Mouse (Mus musculus) urinary bladder, postnatal 36 days (tissue): ENCODE results near the gene Asic2.

Experiments used
- DNase-seq, 2 experiments: peaks; one replicate each; pipeline ENCODE4 v3.0.0; 2022; ENCODE audit warnings: low spot score in 2 of 2, mixed read lengths in 1 of 2

The Asic2 gene

DNA sequence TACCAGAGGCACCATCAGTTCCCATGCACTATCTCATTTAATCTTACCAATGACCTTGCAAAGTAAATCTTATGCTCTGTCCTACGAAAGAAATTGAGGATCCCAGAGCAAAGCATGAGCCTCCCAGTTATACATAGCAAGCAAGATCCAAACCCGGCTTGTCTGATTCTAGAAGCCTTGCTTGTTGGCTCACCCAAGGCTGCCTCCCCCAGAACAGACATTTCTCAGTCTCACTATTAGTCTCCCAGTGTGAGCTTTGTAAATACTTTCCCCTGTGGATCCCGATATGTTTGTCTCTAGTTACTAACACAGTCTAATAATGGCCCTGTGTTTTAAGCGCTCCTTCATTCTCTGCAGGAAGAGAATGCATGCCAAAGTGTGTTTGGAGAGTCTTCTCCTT is 446.4 kb downstream of the Asic2 start:
- no peak for DNase-seq

DNA sequence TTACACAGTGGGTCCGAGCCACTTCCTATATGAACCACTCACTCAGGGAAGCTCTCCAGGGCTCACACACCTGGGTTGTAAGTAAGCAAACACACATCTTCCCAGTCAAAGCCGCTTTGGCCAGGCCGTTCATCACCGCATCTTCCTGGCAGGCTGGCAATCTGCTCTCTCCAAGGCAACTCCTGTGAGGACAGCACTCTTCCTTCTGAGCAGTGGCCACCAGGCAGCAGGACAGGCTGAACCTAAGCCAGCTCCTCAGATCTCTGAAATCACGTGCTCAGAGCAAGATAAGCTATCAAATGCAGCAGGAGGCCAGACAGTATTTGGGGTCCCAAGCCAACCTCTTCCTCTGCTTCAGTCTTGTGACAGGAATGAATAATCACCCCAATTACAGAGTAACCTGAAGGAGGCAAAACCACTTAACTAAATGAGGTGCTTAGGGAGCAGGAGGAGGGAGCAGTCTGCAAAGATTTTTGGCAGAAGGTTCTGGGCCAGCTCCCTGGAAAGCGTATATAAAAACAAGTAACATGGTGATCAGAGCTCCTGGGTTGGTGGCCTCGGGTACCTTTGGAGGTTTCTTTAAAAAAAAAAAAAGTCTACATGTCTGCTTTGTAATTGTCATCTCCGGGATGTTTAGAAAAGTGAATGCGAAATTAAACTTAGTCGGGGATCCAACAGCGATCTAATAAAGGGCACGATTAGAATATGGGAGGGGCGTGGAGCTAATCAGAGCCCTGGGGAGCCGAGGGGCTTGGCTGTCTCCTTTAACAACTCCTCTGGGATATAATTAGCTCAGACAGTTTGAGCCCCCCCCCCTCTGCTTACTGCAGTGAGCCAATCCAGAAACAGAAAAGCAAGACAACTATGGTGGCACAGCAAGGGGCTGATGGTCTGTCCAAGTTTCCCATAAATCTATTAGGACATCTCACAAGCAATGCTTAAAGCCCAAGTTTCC is 450.0 kb downstream of the Asic2 start:
- DNase-seq = no peak

DNA sequence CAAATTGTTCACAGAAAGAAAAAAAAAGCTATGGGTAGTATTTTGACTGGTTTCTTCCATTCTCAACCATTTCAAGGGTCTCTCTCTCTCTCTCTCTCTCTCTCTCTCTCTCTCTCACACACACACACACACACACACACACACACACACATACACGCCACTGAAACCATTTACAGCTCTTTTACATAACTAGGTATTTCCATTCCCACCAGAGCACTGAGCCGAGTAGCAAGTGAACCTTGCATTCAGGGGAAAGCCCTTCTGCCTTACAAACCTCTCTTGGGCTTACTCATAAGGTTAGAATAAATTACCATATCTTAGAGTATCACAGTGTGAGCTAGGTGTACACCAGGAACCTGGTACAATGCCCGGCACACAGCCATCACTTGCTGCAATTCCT is 452.5 kb downstream of the Asic2 start:
- no peak for DNase-seq

GRCm38 (mm10) chr11:81512434-81512833 is 455.8 kb downstream of the Asic2 start:
- no peak for DNase-seq

- DNase-seq = no peak
Measured at GRCm38 (mm10) chr11:81511401-81511800, 456.9 kb downstream of the Asic2 start.

- no peak for DNase-seq
Measured at GRCm38 (mm10) chr11:81508385-81509233, 459.6 kb downstream of the Asic2 start.

GRCm38 (mm10) chr11:81504791-81505430 is 463.3 kb downstream of the Asic2 start:
- DNase-seq = no peak

DNA sequence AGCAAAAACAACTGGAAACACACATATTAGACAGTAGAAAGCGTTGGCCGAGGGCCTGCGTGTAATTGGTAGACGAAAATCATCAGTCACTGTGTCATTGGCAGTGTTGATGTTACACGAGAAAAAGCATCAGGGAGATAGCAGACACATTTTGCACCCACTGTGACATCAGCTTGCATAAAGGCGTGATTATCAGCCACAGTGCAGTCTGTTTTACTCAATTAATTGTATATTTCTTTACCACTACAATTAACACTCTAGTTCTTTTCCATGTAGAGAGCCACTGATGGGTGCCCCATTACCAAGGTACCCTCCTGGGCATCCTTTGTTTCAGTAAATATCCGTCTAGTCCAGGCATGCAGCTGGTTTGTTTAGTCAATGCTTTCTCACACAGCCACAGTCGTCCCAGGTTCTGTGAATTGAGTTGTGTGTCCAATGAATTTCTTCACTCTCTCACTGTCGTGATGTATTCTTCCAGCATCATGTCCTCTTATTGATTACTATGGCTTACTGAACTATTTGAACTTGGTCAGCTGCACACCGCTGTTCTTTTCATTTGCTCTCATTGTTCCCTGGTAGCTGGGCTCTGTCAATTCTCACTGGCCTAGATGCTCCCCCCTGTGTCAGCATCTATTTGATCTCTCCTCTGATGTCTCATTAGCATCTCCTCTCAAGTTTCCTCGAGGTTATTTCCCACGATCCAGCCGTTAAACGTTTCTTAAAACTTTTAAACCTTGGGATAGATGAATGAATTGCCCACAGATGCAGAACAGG is 466.6 kb downstream of the Asic2 start:
- DNase-seq = no peak

DNA sequence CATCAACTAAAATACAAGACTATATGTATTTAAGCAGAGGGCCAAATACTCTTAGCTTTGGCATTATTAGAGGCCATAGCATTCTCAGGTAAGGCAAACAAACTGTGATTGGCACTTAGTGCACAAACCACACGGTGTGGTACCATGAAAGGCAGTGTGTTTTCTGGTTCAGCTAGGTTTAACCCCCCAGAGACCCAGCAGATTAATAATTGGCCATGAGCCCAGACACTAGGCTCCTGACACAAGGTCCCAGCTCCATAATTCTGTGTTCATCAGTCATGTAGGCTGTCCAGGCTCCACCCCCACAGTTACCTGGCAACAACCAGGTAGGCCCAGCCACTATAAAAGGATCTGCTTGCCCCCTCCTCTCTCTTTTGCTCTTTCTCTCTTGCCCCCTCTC is 469.3 kb downstream of the Asic2 start:
- DNase-seq = no peak

DNA sequence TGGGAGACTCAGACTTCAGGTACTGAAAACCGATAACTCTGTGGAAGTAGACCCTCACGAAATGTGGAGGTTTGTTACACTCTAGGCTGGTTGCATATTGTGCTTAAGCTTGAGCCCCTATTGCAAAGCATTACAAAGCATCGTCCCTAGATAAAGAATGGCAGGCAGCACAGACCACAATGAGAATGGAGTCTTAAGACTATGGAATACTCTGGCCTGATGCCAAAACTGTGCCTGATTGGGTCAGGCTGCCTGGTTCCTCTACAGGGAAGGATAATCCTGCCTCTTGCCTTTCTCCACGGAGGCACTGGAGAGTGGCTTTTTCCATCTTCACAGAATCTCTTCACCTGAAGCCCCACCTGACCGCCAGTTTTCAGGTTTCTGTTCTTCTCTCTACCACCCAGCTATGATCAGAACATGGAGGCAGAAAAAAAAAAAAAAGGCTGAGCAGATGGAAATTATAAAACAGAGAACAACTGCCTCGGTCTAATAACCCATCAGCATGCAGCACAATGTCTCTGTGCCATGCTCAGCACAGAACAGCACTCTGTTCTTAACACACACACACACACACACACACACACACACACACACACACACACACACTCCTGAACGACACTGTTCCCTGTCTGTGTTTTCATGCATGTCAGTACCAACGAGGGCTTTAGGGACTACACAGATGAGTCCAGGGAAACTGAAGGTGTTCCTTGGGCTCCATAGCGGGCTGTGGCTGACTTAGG is 470.4 kb downstream of the Asic2 start:
- DNase-seq = no peak

DNA sequence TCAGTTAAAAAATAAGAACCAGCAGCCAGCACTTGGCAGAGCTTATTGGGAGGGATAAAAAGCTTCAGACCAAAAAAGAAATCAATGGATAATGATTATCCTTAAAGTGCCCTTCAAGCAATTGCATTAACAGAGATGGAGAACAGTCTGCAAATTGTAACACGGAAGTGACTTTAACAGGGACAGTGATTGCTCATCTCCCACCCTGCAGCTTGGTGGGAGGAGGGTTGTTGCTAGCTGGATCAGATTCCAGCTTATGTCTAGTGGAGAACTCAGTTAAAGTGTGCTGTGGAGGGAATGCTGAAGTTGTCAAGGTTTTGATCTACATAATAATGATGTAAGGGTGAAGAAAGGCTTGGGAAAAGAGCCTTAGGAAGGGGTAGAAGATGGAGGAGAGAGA is 471.8 kb downstream of the Asic2 start:
- DNase-seq = no peak

DNA sequence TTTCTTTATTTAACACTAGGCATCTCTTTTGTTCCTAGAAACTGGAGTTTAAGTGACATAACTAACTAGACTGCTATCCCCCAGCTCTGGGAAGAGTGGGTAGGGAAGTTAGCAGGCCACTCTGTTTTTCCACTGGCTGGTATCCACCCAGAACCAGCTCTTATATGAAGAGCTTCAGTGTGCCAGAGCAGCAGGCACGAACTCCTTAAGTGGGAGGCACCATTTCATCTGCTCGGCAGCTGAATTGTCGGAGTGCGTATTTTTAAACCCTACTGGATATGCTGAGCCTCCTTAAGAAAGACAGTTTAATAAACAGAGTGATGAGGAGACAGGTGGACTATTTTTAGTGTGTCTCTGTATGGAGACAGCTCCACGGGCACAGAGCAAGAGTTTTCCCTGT is 475.9 kb downstream of the Asic2 start:
- no peak for DNase-seq

DNA sequence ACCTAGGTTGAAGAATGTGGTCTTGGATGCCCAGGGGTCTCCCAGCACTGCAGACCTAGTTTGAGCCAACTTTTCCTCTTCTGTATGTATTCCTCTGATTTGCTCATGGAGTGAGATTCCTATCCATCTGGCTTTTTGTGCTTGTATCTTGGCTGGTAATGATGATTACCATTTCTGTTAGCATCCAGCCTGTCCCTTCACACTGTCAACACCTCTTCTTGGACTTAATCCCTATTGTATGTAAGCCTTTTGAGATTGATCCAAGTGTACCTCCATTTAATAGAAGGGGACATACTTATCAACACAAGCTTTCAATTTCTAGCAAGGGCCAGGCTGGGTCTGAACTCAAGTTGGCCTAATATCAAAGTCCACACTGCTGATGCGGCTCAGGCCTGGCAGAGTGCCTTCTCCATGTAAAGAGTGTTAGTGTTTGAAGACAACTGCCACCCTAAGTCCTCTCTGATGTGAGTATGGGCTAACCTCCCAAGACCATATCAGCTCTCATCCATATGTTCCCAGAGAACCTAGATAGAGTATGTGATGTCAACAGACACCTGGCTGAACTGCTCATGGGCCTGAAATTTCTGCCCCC is 479.0 kb downstream of the Asic2 start:
- DNase-seq = no peak

GRCm38 (mm10) chr11:81488681-81489080 is 479.6 kb downstream of the Asic2 start:
- DNase-seq = no peak

DNA sequence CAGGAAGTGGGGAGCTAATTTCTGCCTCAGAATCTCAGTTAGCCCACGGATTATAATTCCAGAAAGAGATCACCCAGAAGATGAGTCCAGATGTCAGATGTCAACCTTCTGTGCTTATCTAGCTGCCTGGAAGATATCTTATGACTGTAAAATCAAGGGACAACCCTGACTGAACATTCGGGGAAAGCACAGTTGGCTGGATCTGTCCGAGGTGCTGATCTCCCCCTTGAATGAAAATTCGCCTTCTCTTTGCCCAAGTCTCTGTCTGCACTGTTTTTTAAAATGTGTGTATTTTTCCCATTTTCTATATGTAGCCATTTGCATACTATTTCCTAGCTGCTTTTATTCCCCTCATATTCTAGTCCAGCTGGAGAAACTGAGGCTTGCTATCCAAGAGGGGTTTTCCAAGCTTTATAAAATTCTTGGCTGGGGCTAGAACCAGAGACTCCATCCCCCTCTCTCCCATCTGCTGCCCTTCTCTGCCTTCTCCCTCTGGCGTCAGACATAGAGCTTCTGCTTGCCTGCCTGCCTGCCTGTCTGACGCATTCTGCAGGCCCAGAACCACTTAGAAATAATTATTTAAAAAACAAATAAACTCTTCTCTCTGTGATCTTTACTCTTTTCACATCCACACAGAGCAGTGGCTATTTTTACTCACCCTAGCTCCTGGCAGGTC is 481.9 kb downstream of the Asic2 start:
- no peak for DNase-seq

DNA sequence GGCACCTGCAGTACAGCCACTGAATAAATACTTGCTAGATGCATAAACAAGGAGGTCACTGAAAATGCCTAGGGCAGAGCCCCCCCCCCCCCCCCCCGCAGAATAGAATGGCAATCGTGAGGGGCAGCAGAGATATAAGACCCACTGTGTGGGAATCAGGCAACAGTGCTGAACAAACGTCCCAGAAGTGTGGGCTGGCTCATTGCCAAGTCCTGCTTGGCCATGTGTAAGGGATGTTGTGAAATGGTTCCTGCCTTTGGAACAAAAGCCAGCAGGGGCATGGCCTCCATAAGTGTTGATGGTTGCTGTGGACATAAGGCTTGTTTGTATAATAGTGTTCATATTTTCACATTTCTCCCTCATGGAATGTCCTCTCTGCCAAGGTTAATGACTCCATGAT is 487.1 kb downstream of the Asic2 start:
- DNase-seq = no peak

- no peak for DNase-seq
Measured at GRCm38 (mm10) chr11:81476231-81476630, 492.0 kb downstream of the Asic2 start.

GRCm38 (mm10) chr11:81474121-81474520 is 494.1 kb downstream of the Asic2 start:
- DNase-seq = no peak

DNA sequence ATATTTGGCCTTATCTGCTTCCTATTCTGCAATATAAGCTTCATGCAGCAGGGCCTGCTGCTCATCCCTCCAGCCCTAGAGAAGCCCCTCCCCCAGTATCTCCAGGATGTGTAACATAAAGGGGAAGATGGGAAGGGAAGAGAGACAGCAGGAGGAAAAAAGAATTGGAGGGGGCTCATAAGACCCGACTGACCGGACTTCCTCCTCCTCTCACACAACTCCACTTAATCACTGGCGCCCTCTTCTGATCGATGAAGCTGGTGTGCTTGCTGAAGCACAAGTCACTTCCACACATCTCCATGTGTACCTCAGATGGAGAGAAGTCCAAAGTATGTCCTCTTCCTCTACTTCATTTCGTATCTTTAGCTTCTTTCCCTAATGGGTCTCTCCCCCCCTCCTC is 506.1 kb downstream of the Asic2 start:
- DNase-seq = peak in 1 of 2 experiments; percentile 3

- no peak for DNase-seq
Measured at GRCm38 (mm10) chr11:81461748-81462147, 506.5 kb downstream of the Asic2 start.
